Mouse (Mus musculus): ENCODE results near the gene Olfr622.

Gene Olfr622

GRCm38 (mm10) chr7:103642602-103643001 lies at the start of gene Olfr622:
Gene Olfr622, minus strand, starts transcription at chr7:103642702.
- no peak for DNase-seq (ENCODE audit: low spot score)

GRCm38 (mm10) chr7:103682420-103682819 lies 39.9 kb upstream of the Olfr622 start, which contains the start of gene Olfr625-ps1:
Gene Olfr625-ps1, plus strand, starts transcription at chr7:103682720.
- no peak for DNase-seq (ENCODE audit: low spot score)

- no peak for DNase-seq (ENCODE audit: low spot score)
Measured at GRCm38 (mm10) chr7:103671091-103671490, 28.6 kb upstream of the Olfr622 start, which contains the start of gene Olfr624. Gene Olfr624, minus strand, starts transcription at chr7:103671191.

GRCm38 (mm10) chr7:103663598-103663997 lies 21.1 kb upstream of the Olfr622 start, which contains the start of gene Olfr623:
Gene Olfr623, minus strand, starts transcription at chr7:103663698.
- no peak for DNase-seq (ENCODE audit: low spot score)

- DNase-seq (ENCODE audit: low spot score): no peak
Measured at GRCm38 (mm10) chr7:103644070-103644469, 1.6 kb upstream of the Olfr622 start.

GRCm38 (mm10) chr7:103636795-103637194 lies 5.7 kb downstream of the Olfr622 start:
- no peak for DNase-seq (ENCODE audit: low spot score)

- no peak for DNase-seq (ENCODE audit: low spot score)
Measured at GRCm38 (mm10) chr7:103612434-103612833, 30.1 kb downstream of the Olfr622 start, which contains the start of gene Olfr620. Gene Olfr620, minus strand, starts transcription at chr7:103612534.

GRCm38 (mm10) chr7:103607425-103607824 lies 35.1 kb downstream of the Olfr622 start:
- DNase-seq (ENCODE audit: low spot score): no peak

GRCm38 (mm10) chr7:103600275-103600674 lies 42.2 kb downstream of the Olfr622 start, which contains the start of gene Olfr619:
Gene Olfr619, plus strand, starts transcription at chr7:103600575.
- DNase-seq (ENCODE audit: low spot score): no peak

GRCm38 (mm10) chr7:103589803-103590202 lies 52.7 kb downstream of the Olfr622 start, which contains the start of gene Olfr618:
Gene Olfr618, plus strand, starts transcription at chr7:103590103.
- no peak for DNase-seq (ENCODE audit: low spot score)

Data from ovary, postnatal 10 days (tissue).